Mouse (Mus musculus) lung, adult 2 months (tissue): Measurements from ENCODE around the gene Gm27029. TPM values are rescaled to one million over a fixed set of nuclear protein-coding genes. Genes with fewer than 3 reads are reported as not detected.

Experiments used
- DNase-seq: peaks from one replicate; pipeline ENCODE4 v3.0.0; 2022
- H3K4me1 ChIP-seq: fragments of 200-500 bp; 2 replicates; pipeline ENCODE4 v1.6.1; 2011; ENCODE audit warnings: low read length; ENCODE audit not compliant: control insufficient read depth, insufficient read depth
- H3K4me3 ChIP-seq: fragments of 200-500 bp; replicated peaks from 2 replicates; pipeline ENCODE3; 2011; ENCODE audit warnings: low read depth, mild to moderate bottlenecking, control low read depth, low read length; ENCODE audit errors: extremely low read depth
- CTCF ChIP-seq: fragments of 200-500 bp; IDR thresholded peaks from 2 replicates; pipeline ENCODE4 v1.5.1; 2011; ENCODE audit warnings: mild to moderate bottlenecking, low read length, control low read depth; ENCODE audit not compliant: insufficient read depth
- POLR2A ChIP-seq: fragments of 200-500 bp; IDR thresholded peaks from 2 replicates; pipeline ENCODE4 v1.6.1; 2011; ENCODE audit warnings: low read depth, mild to moderate bottlenecking, control low read depth, low read length, borderline replicate concordance; ENCODE audit errors: extremely low read depth
- WGBS: fragments of 180-500 bp; shearing (Covaris S2); methylation state at CpG from one replicate; pipeline ENCODE4 v1.1.7; 2018; 5-methylcytosine and 5-hydroxymethylcytosine counted together
- polyA plus RNA-seq: library from polyadenylated mRNA; depleted of rRNA; stranded (reverse); fragments of >200 nt; gene quantifications from 2 replicates; pipeline ENCODE4 v1.2.3, GENCODE M21; 2012

Gene Gm27029
- polyA plus RNA-seq, 1 experiment, result 0.22 TPM

DNA sequence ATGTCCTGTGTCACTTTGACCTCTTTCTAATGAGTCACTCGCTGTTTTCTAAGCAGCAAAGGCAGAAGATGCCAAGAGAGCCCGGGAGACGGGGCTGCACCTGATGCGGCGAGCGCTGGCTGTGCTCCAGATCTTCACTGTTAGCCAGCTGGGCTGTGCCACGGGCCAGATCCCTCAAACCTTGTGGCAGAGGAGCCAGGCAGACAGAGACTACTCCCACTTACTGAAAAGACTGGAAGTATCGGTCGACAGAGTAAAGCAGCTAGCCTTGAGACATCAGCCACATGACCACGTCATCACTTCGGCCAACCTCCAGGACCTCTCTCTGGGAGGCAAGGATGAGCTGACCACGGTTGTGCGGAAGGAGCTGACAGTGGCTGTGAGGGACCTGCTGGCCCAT is 8.8 kb upstream of the Gm27029 start:
- no peak for TF ChIP-seq POLR2A
- TF ChIP-seq CTCF, result no peak
- no peak for DNase-seq
- no peak overlapping the region for H3K4me3 ChIP-seq
- H3K4me1 ChIP-seq, result peaks cover 3% of the 10 kb centered on the region; the same call in 1 of the 2 replicates
- 84% methylated on average over 13 of the region's 13 CpGs for WGBS

DNA sequence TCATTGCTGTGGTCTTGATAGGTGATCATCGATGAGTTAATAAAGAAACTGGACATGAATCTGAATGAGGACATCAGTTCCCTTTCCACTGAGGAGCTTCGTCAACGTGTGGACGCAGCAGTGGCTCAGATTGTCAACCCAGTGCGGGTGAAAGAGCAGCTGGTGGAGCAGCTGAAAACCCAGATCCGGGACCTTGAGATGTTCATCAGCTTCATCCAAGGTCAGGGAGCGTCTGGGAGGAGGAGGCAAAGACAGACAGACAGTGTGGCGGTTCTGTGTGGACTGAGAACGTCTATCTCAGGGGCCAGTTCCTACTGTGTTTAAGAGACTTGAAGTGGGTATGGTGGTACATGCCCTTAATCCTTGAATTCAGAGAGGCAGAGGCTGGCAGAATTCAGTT is 6.7 kb upstream of the Gm27029 start:
- TF ChIP-seq POLR2A (no peak), CTCF (no peak)
- DNase-seq, result no peak
- peaks cover 3% of the 10 kb centered on the region; the same call in 1 of the 2 replicates for H3K4me1 ChIP-seq
- no peak overlapping the region for H3K4me3 ChIP-seq
- 90% methylated on average over 9 of the region's 9 CpGs for WGBS

DNA sequence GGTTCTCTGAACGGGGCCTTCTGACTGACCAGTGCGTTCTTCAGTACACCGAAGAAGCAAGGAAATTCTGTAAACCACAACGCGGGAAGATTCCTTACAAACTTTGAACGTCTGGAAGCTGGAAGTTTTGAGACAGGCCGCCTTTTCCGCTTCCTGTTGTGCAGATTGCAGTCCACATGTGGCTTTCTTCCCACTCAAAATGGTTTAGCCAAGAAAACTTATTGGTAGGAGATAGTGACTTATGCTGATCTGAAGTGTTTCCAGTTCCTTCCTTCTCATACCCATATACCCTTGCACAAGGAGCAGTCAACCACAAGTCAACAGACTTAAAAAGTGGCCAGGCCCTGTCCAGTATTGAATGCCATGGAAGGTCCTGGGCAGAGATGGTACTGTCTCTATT is 1.6 kb upstream of the Gm27029 start:
- no peak for DNase-seq
- Histone ChIP-seq H3K4me1 (peaks cover 11% of the 10 kb centered on the region), H3K4me3 (no peak overlapping the region)
- TF ChIP-seq CTCF (no peak), POLR2A (no peak)
- 41% methylated on average over 8 of the region's 8 CpGs for WGBS

DNA sequence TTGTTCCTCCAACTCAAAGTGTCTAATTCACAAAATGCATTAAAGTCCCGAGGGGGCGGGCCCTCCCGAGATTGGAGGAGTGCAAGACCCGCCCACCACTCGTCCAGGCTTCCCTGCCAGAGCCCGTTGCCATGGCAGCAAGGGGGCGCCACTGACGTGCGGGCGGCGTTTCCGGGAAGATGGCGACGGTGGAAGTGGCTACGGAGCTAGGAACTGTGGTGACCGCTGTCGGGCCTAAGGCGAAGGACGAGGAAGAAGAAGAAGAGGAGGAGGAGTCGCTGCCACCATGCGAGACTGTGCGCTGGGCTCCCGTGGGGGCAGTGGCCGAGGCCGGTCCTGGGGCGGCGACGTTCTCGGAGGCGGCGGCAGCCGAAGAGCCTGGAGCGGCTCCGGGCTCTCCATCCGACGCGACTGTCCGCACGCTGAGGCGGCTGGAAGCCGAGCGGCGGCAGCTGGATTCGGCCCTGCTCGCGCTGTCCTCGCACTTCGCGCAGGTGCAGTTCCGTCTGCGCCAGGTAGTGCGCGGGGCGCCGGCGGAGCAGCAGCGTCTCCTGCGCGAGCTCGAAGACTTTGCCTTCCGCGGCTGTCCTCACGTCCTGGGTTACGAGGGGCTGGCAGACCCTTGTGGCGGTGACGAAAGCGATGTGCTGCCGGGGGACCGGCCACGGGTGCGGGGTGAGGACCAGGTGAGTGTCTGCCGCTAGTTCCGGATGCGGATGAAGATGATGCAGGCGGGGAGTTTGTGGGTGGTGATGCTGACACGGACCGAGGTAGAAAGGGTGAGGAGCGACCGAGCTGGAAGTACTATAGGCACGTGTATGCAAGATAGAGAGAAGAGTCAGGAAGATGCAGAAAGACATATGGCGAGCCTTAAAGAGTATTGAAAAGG is 573 bp upstream of the Gm27029 start, which contains the start of the genes Rundc1 and Ptges3l:
Gene Rundc1 (plus strand): TSS at position 161 of the 889 bp plus-strand sequence.
Gene Ptges3l (minus strand): TSS at position 409 of the 889 bp plus-strand sequence.
- H3K4me1 ChIP-seq, result peaks cover 11% of the 10 kb centered on the region
- WGBS, result under 1% methylated on average over 81 of the region's 81 CpGs
- peak within 1 kb of the TSS; percentile 80 for H3K4me3 ChIP-seq
- peak; percentile 98 for DNase-seq
- TF ChIP-seq CTCF (no peak), POLR2A (peak; percentile 88; the same call in 1 of the 2 replicates)

DNA sequence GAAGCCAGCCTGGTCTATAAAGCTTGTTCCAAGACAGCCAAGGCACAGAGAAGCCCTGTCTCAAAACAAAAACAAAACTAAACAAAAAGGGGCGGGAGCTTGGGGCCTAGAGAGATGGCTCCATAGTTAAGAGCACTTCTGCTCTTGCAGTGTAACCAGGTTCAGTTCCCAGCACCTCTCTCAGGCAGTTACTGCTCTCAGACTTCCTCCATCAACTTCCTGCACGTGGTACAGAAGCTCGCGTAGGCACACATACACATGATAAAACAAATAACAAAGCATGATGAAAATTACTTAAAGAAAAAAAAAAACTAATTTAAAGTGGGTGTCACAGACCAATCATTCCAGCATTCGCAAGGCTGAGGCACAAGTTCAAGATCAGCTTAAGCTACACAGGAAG is 4.4 kb downstream of the Gm27029 start:
- WGBS, result 81% methylated on average over 5 of the region's 5 CpGs
- Histone ChIP-seq H3K4me3 (no peak overlapping the region), H3K4me1 (peaks cover 11% of the 10 kb centered on the region; the same call in 1 of the 2 replicates)
- TF ChIP-seq POLR2A (no peak), CTCF (no peak)
- no peak for DNase-seq

DNA sequence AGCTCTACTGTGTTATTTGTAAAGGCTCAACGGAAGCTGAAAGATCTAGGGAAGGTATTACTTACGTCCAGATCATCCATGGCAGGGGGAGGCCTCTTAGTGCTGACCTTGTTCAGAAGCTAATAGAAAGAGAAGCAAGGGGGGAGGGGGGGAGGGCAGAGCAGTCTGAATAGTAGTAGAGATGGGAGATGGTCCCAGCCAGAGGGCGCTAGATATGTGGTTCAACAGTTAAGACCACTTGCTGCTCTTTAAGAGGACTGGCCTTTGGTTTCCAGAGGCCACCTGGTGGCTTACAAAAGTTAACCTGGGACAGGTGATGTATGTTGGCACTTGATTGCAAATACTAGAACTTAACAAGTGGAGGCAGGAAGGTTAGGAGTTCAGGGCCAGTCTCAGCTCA is 5.0 kb downstream of the Gm27029 start:
- peaks cover 11% of the 10 kb centered on the region; the same call in 1 of the 2 replicates for H3K4me1 ChIP-seq
- H3K4me3 ChIP-seq, result no peak overlapping the region
- WGBS, result 43% methylated on average over 3 of the region's 3 CpGs
- TF ChIP-seq CTCF (0 out of 2 replicates have a peak, but pooled peaks have one; percentile 4), POLR2A (no peak)
- no peak for DNase-seq

DNA sequence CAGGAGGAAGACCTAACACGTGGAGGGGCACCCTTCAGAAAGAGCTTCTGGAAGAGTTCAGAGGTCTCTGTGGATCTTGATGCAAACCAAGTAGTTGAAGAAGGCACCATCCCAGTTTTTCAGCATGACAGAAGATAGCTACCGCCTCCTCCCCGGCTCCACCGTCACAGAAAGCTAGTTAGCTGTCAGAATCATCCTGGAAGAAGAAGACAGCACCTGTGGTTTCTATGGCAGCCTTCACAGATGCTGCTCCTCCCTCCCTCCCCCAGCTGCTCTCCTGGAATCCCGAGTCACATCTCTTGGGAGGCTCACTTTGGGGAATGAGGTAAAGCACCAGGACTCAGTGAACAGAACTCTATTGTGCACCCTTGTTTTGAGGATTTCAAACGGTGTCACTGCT is 5.6 kb downstream of the Gm27029 start:
- Histone ChIP-seq H3K4me3 (no peak overlapping the region), H3K4me1 (peaks cover 7% of the 10 kb centered on the region; the same call in 1 of the 2 replicates)
- WGBS, result 60% methylated on average over 6 of the region's 6 CpGs
- TF ChIP-seq CTCF (no peak), POLR2A (no peak)
- no peak for DNase-seq

DNA sequence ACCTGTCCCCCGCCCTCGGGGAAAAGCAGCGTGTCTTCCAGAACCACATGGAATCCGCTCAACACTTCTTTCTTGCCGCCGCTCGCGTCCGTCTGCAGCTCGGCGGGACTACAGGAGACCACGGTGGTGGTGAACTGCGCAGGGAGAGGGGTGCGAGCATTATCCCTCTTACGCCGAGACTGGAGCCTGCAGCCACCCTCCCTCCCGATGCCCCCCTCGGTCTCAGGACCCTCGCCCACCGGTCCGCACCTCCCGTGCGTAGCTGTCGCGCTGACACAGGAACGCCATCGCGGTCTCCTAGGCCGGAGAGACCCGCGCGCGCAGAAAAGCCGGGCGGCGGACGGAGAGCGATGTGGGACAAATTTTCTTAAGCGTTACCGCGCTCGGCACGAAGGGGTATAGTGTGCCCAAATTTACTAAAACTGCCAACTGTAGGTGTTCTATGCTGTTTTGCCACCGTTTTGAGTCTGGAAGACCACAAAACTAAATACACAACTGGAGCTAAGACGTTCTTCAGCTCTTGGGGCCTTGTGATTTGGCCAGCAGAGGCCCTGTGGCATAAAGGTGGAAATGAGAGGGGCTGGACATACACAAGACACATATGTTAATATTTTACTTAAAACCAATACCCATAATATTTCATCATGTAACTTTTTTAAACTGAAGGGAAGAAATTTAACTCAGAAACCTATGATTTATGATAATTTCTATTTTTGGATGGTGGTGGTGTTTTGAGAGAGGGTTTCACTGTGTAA is 7.3 kb downstream of the Gm27029 start, which contains the start of gene Aarsd1:
Gene Aarsd1 (minus strand): TSS at position 515 of the 755 bp plus-strand sequence.
- under 1% methylated on average over 45 of the region's 45 CpGs for WGBS
- TF ChIP-seq CTCF (no peak), POLR2A (0 out of 2 replicates have a peak, but pooled peaks have one; percentile 58)
- Histone ChIP-seq H3K4me3 (peak within 1 kb of the TSS; percentile 69), H3K4me1 (peaks cover 6% of the 10 kb centered on the region; the same call in 1 of the 2 replicates)
- DNase-seq, result peak; percentile 89
